Mouse (Mus musculus) hindbrain, embryonic 10.5 days (tissue): ENCODE results near the gene Trmt112. TPM values are rescaled to one million over a fixed set of nuclear protein-coding genes. Genes with fewer than 3 reads are reported as not detected.
A peak's percentile ranks its signal among the peaks of the same experiment; 100 is the strongest.
"Not testable (repeated sequence)": the region's sequence is repeated elsewhere in the genome, so short reads cannot be mapped to it uniquely, and the experiment has no call there.

ENCODE experiments used
- DNase-seq: peaks from one replicate; pipeline ENCODE4 v3.0.0-alpha.2; 2017; ENCODE audit warnings: low spot score
- H3K27ac ChIP-seq: fragments of 300-500 bp; sonication (generic); 2 replicates; pipeline ENCODE4 v1.5.1; 2016; ENCODE audit warnings: mild to moderate bottlenecking, moderate library complexity
- H3K27me3 ChIP-seq: fragments of 300-500 bp; sonication (generic); 2 replicates; pipeline ENCODE4 v1.6.1; 2016; ENCODE audit warnings: mild to moderate bottlenecking; ENCODE audit not compliant: poor library complexity, insufficient read depth, severe bottlenecking
- H3K36me3 ChIP-seq: fragments of 300-500 bp; sonication (generic); 2 replicates; pipeline ENCODE4 v1.6.1; 2016; ENCODE audit warnings: mild to moderate bottlenecking, moderate library complexity
- H3K4me1 ChIP-seq: fragments of 300-500 bp; sonication (generic); replicated peaks from 2 replicates; pipeline ENCODE4 v1.6.1; 2016; ENCODE audit warnings: mild to moderate bottlenecking
- H3K4me3 ChIP-seq: fragments of 300-500 bp; sonication (generic); 2 replicates; pipeline ENCODE4 v1.5.1; 2016; ENCODE audit warnings: mild to moderate bottlenecking, moderate library complexity
- H3K9me3 ChIP-seq: fragments of 300-500 bp; sonication (generic); 2 replicates; pipeline ENCODE4 v1.6.1; 2016; ENCODE audit warnings: mild to moderate bottlenecking, moderate library complexity
- WGBS: fragments of 180-500 bp; shearing (Covaris S2); methylation state at CpG from one replicate; pipeline ENCODE4 v1.1.7; 2016; 5-methylcytosine and 5-hydroxymethylcytosine counted together
- polyA plus RNA-seq: library from polyadenylated mRNA; unstranded; fragments of >200 nt; fragmentation: Nextera tagmentation; extraction: Ambion mirVana; gene quantifications from 2 replicates; pipeline ENCODE4 v1.2.1, GENCODE M21; 2016

The Trmt112 gene
- polyA plus RNA-seq, 1 experiment from 2014 or later = 148 TPM

DNA sequence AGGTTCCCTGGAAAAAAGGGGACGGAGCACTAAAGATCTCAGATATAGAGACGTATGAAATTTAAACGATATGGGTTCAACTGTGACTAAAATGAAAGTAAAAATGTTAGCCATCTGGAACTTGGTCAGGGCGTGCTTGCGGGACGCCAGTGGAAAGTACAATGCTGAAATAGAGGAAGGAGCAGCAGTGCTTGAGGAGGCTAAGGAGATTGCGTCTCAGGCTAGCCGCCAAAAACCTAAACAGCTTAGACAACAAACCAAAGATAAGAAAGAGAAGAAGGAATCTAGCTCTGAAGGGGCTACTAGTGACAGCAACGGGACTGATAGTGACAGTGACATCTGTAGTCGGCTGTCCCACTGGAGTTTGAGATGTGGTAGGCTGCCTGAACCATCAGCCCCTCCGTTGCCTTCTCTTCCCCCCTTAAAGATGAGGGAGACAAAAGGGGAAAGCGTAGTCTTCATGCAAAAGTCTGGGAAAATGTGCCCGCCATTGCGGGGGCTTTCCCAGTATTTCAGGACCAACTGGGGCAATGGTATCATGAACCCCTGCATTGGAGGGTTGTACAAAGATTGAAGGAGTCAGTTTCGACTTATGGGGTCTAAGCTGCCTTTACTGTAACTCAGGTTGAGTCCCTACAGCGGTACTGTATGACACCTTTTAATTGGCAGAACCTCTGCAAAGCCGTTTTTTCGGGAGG is 13.7 kb upstream of the Trmt112 start:
- H3K36me3 ChIP-seq, H3K27ac ChIP-seq, DNase-seq, H3K27me3 ChIP-seq, H3K4me1 ChIP-seq, H3K9me3 ChIP-seq, H3K4me3 ChIP-seq: not testable (repeated sequence)
- 90% methylated on average over 18 of the region's 18 CpGs for WGBS

- WGBS = 86% methylated on average over 4 of the region's 4 CpGs
- Histone ChIP-seq H3K9me3 (peaks cover 9% of the 10 kb centered on the region; the same call in 1 of the 2 replicates), H3K36me3 (peaks cover 9% of the 10 kb centered on the region), H3K4me3 (no peak overlapping the region), H3K4me1 (no peaks in the 10 kb centered on the region), H3K27ac (no peak overlapping the region), H3K27me3 (no peaks in the 10 kb centered on the region)
- DNase-seq = no peak
These were observed 9.9 kb upstream of the Trmt112 start for GRCm38 (mm10) chr19:6899641-6900040.

DNA sequence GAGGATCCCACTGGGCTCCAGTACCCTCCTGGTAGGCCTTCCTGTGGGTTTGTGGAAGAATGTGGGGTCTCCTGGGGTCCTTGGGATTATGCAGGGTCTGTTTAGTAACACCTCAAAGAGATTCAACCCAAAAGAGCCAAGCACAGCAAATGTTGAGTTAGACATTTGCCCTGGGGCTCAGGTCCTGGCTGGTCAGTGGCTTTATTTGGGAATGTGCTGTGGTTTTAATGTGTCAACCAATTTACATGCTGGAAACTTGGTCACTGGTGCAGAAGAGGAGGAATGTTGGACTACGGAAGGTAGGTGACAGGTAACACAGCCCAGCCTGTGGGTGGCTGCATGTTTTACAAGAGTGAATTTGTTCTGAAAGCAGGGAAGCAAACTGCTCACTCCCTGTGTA is 6.5 kb upstream of the Trmt112 start:
- peaks cover 11% of the 10 kb centered on the region for H3K4me1 ChIP-seq
- H3K27me3 ChIP-seq = no peaks in the 10 kb centered on the region
- H3K9me3 ChIP-seq = peaks cover 5% of the 10 kb centered on the region; the same call in 1 of the 2 replicates
- no peak overlapping the region for H3K4me3 ChIP-seq
- no peak overlapping the region for H3K27ac ChIP-seq
- H3K36me3 ChIP-seq = peaks cover 38% of the 10 kb centered on the region
- DNase-seq = no peak
- 93% methylated on average over 1 of the region's 1 CpGs for WGBS

DNA sequence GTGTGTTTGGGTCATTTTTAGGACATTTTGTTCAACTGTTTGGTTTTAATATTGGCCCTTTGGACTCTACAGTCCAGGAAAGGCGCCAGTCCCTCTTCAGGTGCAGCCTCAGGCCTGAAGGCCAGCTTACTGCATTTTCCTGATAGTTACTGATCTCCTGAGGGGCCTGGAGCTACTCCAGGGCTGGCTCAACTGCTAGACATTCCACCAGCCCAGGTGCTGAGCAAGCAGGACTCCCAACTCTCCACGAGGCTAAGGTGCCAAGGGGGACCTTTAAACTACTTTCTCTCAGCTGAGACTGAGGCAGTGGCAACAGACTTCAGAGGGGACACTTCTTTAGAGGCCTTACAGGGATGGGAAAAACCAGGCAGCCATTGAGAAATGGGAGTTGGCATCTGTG is 4.7 kb upstream of the Trmt112 start:
- Histone ChIP-seq H3K4me3 (no peak overlapping the region), H3K9me3 (peaks cover 5% of the 10 kb centered on the region; the same call in 1 of the 2 replicates), H3K36me3 (peaks cover 38% of the 10 kb centered on the region), H3K27ac (no peak overlapping the region), H3K4me1 (peaks cover 25% of the 10 kb centered on the region), H3K27me3 (no peaks in the 10 kb centered on the region)
- WGBS = 86% methylated on average over 2 of the region's 2 CpGs
- no peak for DNase-seq

- DNase-seq = no peak
- Histone ChIP-seq H3K4me1 (peaks cover 28% of the 10 kb centered on the region), H3K9me3 (no peaks in the 10 kb centered on the region), H3K36me3 (peaks cover 38% of the 10 kb centered on the region), H3K27me3 (no peaks in the 10 kb centered on the region), H3K27ac (no peak overlapping the region), H3K4me3 (no peak overlapping the region)
- 90% methylated on average over 11 of the region's 11 CpGs for WGBS
These were observed 3.9 kb upstream of the Trmt112 start for GRCm38 (mm10) chr19:6905498-6906159.

- WGBS = 91% methylated on average over 3 of the region's 3 CpGs
- Histone ChIP-seq H3K4me3 (no peak overlapping the region), H3K27me3 (no peaks in the 10 kb centered on the region), H3K9me3 (no peaks in the 10 kb centered on the region), H3K36me3 (peaks cover 41% of the 10 kb centered on the region), H3K27ac (no peak overlapping the region), H3K4me1 (peaks cover 32% of the 10 kb centered on the region)
- DNase-seq = no peak
These were observed 3.3 kb upstream of the Trmt112 start for GRCm38 (mm10) chr19:6906199-6906598.

DNA sequence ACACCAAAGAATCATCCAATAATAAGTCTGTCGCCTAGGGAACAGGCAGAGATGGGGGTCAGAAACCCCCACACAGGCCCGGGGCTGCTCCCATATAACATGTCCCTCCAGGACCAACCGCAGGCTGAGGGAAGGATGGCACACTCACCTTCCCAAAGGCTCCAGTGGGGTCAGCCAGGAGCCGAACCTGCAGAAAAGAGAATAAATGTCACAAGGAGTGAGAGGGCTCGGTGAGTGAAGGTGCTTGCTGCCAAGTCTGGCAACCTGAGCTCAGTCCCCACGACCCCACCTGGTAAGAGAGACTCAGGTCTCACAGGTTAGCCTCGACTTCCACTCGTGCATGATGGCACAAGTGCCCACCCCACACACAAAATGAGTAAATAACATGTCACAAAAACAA is 2.4 kb upstream of the Trmt112 start:
- no peaks in the 10 kb centered on the region for H3K9me3 ChIP-seq
- DNase-seq = no peak
- H3K4me3 ChIP-seq = no peak overlapping the region
- H3K36me3 ChIP-seq = peaks cover 50% of the 10 kb centered on the region
- no peaks in the 10 kb centered on the region for H3K27me3 ChIP-seq
- 91% methylated on average over 8 of the region's 8 CpGs for WGBS
- no peak overlapping the region for H3K27ac ChIP-seq
- H3K4me1 ChIP-seq = peaks cover 39% of the 10 kb centered on the region

- Histone ChIP-seq H3K36me3 (peaks cover 59% of the 10 kb centered on the region), H3K4me3 (peak overlapping the region; percentile 71), H3K9me3 (no peaks in the 10 kb centered on the region), H3K4me1 (peaks cover 42% of the 10 kb centered on the region), H3K27ac (peak overlapping the region; percentile 17; the same call in 1 of the 2 replicates), H3K27me3 (no peaks in the 10 kb centered on the region)
- no peak for DNase-seq
- 90% methylated on average over 7 of the region's 7 CpGs for WGBS
These were observed 1.5 kb upstream of the Trmt112 start for GRCm38 (mm10) chr19:6907811-6908540.

DNA sequence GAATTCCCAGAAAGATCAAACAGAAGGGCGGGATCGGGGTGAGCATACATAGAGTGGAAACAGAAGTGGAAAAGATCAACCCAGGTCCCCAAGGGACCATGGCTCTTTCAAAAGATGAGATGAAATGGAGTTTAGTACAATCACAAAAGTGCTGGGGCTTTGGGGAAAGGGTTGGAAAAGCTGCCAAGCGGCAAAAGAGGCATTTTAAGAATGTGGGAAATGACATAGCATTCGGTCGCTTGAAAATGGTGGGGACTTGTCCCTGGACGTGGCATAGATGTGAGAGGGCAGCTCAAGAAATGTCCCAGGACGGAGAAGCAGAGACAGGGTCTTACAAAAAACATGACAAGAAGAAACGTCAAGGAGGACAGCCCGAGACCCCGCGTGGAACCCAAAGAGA is 477 bp upstream of the Trmt112 start:
- Histone ChIP-seq H3K27ac (peak overlapping the region; percentile 90), H3K27me3 (no peaks in the 10 kb centered on the region), H3K9me3 (no peaks in the 10 kb centered on the region), H3K4me1 (peaks cover 44% of the 10 kb centered on the region), H3K36me3 (peaks cover 66% of the 10 kb centered on the region), H3K4me3 (peak overlapping the region; percentile 71)
- DNase-seq = no peak
- WGBS = 12% methylated on average over 11 of the region's 11 CpGs

DNA sequence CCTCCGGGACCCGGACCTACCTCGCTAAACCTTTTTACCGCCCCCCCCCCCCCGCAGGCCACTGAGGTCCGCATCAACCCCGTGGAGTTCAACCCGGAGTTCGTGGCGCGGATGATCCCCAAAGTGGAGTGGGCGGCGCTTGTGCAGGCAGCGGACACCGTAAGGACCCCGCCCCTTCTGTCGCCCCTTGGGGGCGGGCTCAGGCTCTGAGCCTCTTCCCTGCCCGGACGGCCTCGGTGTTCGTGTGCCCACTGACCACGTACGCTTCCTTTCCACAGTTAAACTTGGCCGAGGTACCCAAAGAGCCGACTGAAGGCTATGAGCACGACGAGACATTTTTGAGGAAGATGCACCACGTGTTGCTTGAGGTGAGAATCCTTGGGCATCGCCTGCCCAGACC is 808 bp downstream of the Trmt112 start:
- not testable (repeated sequence) for H3K9me3 ChIP-seq, H3K27me3 ChIP-seq
- H3K4me1 ChIP-seq = peaks cover 46% of the 10 kb centered on the region
- DNase-seq = peak; percentile 52
- peak overlapping the region; percentile 90 for H3K27ac ChIP-seq
- peak overlapping the region; percentile 71 for H3K4me3 ChIP-seq
- under 1% methylated on average over 30 of the region's 30 CpGs for WGBS
- H3K36me3 ChIP-seq = peaks cover 60% of the 10 kb centered on the region

DNA sequence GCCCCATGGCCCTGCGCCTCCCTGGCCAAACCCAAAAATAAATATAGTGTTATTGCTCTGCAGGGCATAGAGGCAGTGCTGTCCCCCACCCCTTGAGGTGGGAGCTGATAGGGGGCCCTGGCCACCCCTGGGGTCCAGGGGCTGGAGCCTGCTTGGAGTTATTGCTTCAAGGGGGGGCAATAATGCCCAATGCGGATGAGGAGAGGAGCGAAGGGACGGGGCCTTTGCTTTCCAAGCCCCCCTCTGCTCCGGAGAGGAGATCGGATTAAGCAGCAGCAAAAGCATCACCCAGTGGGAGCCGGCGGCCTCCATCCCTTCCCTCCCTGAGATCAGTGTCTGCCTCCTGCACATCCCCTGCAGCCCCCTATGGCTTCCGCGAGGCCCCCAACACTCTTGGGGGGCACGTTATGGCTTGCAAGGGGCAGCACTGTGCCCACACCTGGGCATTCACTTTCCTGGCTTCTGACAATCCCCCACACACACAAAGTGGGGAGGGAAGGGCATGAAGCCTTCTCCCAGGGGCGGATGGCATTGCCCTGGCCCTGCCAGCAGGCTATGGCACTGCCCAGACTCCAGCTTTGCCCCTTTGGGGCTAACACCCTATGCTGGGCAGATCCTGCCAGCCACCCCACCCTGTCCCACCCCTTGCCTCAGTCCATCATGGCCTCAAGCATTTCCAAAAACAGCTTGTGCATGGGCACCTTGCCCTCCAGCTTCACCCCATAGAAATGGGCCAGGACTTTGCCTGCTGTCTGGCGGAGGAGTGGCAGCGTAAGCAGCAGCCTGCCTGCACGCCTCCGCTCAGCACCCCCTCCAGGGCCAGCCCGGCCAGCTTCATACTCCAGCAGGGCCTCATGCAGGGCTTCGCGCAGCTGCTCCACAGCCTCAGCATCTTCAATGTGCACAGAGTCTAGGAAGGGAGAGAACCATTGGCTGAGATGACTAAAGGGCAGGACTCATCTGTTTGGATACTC is 1.9 kb downstream of the Trmt112 start:
- no peak for DNase-seq
- no peaks in the 10 kb centered on the region for H3K27me3 ChIP-seq
- peaks cover 49% of the 10 kb centered on the region for H3K36me3 ChIP-seq
- no peak overlapping the region; the same call in 1 of the 2 replicates for H3K27ac ChIP-seq
- H3K4me1 ChIP-seq = peaks cover 46% of the 10 kb centered on the region
- WGBS = 87% methylated on average over 19 of the region's 19 CpGs
- H3K4me3 ChIP-seq = peak overlapping the region; percentile 71
- no peaks in the 10 kb centered on the region for H3K9me3 ChIP-seq
